In genomic region chr5:113472339-113472738, GRCm38 (mm10) we compare ENCODE assay signal across 29 mouse cellular contexts. TPM values are rescaled to one million over a fixed set of nuclear protein-coding genes. Genes with fewer than 3 reads are reported as not detected.
DNase-seq lines count a peak whose midpoint lies in the region; ATAC-seq and TF ChIP-seq lines count a peak whose summit lies in the region.
"Had no signal": no experiment of that assay in that cellular context is flagged by ENCODE, and none has a peak within 500 bp of the region (broad histone marks: within the 10 kb centered on the region; RNA-seq: fewer than 3 reads in every experiment).

No protein-coding gene starts in this region.

- TF ChIP-seq CTCF in CH12.LX (conservative IDR thresholded peaks at IDR 0.05 in 1 of 2, IDR thresholded peaks at IDR 0.05 in 1 of 2; ENCODE audit: low read depth in 2 of 2, low read length in 2 of 2) = peak in 1 of 2 experiments; percentile 48; a peak in 2 of 4 replicates

- H3K27me3 ChIP-seq in midbrain, embryonic 10.5 days (ENCODE audit: low read depth, poor library complexity, severe bottlenecking) = 0 out of 2 replicates have a peak, but pooled peaks cover 3% of the 10 kb centered on the region
- H3K27me3 ChIP-seq in midbrain, embryonic 14.5 days (ENCODE audit: control insufficient read depth, insufficient read depth, low read length) = no peaks in the 10 kb centered on the region
- H3K27me3 ChIP-seq in CH12.LX (replicated peaks) = peaks cover 78% of the 10 kb centered on the region
- H3K27me3 ChIP-seq in limb, embryonic 10.5 days (ENCODE audit: low read depth, poor library complexity, severe bottlenecking) = no peaks in the 10 kb centered on the region
- H3K27me3 ChIP-seq: forebrain, embryonic 15.5 days; hindbrain, embryonic 15.5 days; kidney, embryonic 15.5 days; liver, embryonic 15.5 days; lung, embryonic 15.5 days; stomach, embryonic 15.5 days had no signal

- dilution Hi-C loops in CH12.LX (cut with MboI; ENCODE audit: extremely low pct_ligation_motif_present, extremely low pct_unique_long_range_greater_than_20kb, low sequenced_read_pairs) = no loop called here

- peak; percentile 28 to 31 for DNase-seq in cerebellum, postnatal 36 days
- no peak for DNase-seq in midbrain, embryonic 10.5 days (ENCODE audit: low spot score)
- DNase-seq in midbrain, embryonic 14.5 days = no peak
- DNase-seq in CH12.LX (ENCODE audit: extremely low read depth) = peak; percentile 6
- no peak for DNase-seq in limb, embryonic 10.5 days (ENCODE audit: low spot score)
- no peak for DNase-seq in adrenal gland, postnatal 25 days
- no peak for DNase-seq in neural tube, embryonic 10.5 days (ENCODE audit: extremely low spot score, low spot score)
- DNase-seq: adrenal gland, adult 2 months; B cell, adult 2 months; cerebellum, adult 11-12 months; embryo, embryonic 11 days; heart, postnatal 14 days; kidney, adult 18-20 months; kidney, postnatal 25 days; layer of hippocampus, postnatal 36 days; thymus, adult 2 months had no signal

- TF ChIP-seq POLR2A in CH12.LX (IDR thresholded peaks at IDR 0.05; ENCODE audit: low read depth, low read length) = no peak

- no peak for ATAC-seq in cerebellum, adult (ENCODE audit: insufficient number of reproducible peaks, low FRiP score, low TSS enrichment)
- no peak for ATAC-seq in midbrain, embryonic 14.5 days (ENCODE audit: low FRiP score, low TSS enrichment)
- ATAC-seq: activated CD4-positive, CD25-positive, alpha-beta regulatory T cell, adult 4 months; forebrain, embryonic 15.5 days had no signal

- no peaks in the 10 kb centered on the region for H3K9me3 ChIP-seq in midbrain, embryonic 10.5 days (replicated peaks)
- H3K9me3 ChIP-seq in midbrain, embryonic 14.5 days (ENCODE audit: control insufficient read depth, low read length) = no peaks in the 10 kb centered on the region
- H3K9me3 ChIP-seq in CH12.LX (replicated peaks; ENCODE audit: low read length) = peaks cover 4% of the 10 kb centered on the region
- no peaks in the 10 kb centered on the region for H3K9me3 ChIP-seq in limb, embryonic 10.5 days (replicated peaks)
- H3K9me3 ChIP-seq: embryonic facial prominence, embryonic 12.5 days; forebrain, embryonic 15.5 days; hindbrain, embryonic 10.5 days; hindbrain, embryonic 15.5 days; kidney, embryonic 15.5 days; liver, embryonic 15.5 days; lung, embryonic 15.5 days; stomach, embryonic 15.5 days had no signal

- 0 out of 2 replicates have a peak overlapping the region, but pooled peaks have one; percentile 43 for H3K27ac ChIP-seq in midbrain, embryonic 10.5 days (replicated peaks)
- no peak overlapping the region for H3K27ac ChIP-seq in midbrain, embryonic 14.5 days (replicated peaks; ENCODE audit: low read depth, low read length)
- no peak overlapping the region for H3K27ac ChIP-seq in CH12.LX (ENCODE audit: insufficient read depth, low read depth)
- H3K27ac ChIP-seq in limb, embryonic 10.5 days = 0 out of 2 replicates have a peak overlapping the region, but pooled peaks have one; percentile 12
- H3K27ac ChIP-seq: embryonic facial prominence, embryonic 12.5 days; forebrain, embryonic 15.5 days; hindbrain, embryonic 15.5 days; kidney, embryonic 15.5 days; liver, embryonic 15.5 days; lung, embryonic 15.5 days; stomach, embryonic 15.5 days had no signal

- H3K36me3 ChIP-seq in midbrain, embryonic 10.5 days = no peaks in the 10 kb centered on the region
- no peaks in the 10 kb centered on the region for H3K36me3 ChIP-seq in midbrain, embryonic 14.5 days (ENCODE audit: control insufficient read depth, insufficient read depth, low read length)
- no peaks in the 10 kb centered on the region for H3K36me3 ChIP-seq in CH12.LX (replicated peaks in 1 of 2; ENCODE audit: control insufficient read depth in 1 of 2, insufficient read depth in 1 of 2, low read length in 1 of 2)
- no peaks in the 10 kb centered on the region for H3K36me3 ChIP-seq in limb, embryonic 10.5 days
- H3K36me3 ChIP-seq: embryonic facial prominence, embryonic 12.5 days; forebrain, embryonic 15.5 days; hindbrain, embryonic 10.5 days; hindbrain, embryonic 15.5 days; kidney, embryonic 15.5 days; liver, embryonic 15.5 days; lung, embryonic 15.5 days; stomach, embryonic 15.5 days had no signal

- no peak for TF ChIP-seq EP300 in CH12.LX (IDR thresholded peaks at IDR 0.05; ENCODE audit: low read length)

- H3K79me2 ChIP-seq in CH12.LX (replicated peaks; ENCODE audit: control insufficient read depth, extremely low read depth, insufficient read depth, poor library complexity, severe bottlenecking) = no peaks in the 10 kb centered on the region

- H3K4me3 ChIP-seq in midbrain, embryonic 10.5 days = no peak overlapping the region
- no peak overlapping the region for H3K4me3 ChIP-seq in midbrain, embryonic 14.5 days (replicated peaks; ENCODE audit: low read depth, low read length)
- no peak overlapping the region for H3K4me3 ChIP-seq in CH12.LX (replicated peaks in 1 of 3; ENCODE audit: low read depth in 2 of 3, low read length in 2 of 3, poor library complexity in 1 of 3)
- H3K4me3 ChIP-seq in limb, embryonic 10.5 days = no peak overlapping the region
- H3K4me3 ChIP-seq: embryonic facial prominence, embryonic 12.5 days; forebrain, embryonic 15.5 days; hindbrain, embryonic 10.5 days; hindbrain, embryonic 15.5 days; kidney, embryonic 15.5 days; liver, embryonic 15.5 days; lung, embryonic 15.5 days; myocyte; stomach, embryonic 15.5 days had no signal

- WGBS in midbrain, embryonic 10.5 days = 56% methylated on average over 7 of the region's 7 CpGs
- WGBS in midbrain, embryonic 14.5 days = 54% methylated on average over 7 of the region's 7 CpGs
- 67% methylated on average over 7 of the region's 7 CpGs for WGBS in limb, embryonic 10.5 days

- in situ Hi-C loops in CH12.LX (cut with MboI; ENCODE audit: low pct_ligation_motif_present, low pct_unique_long_range_greater_than_20kb, low sequenced_read_pairs) = loop anchor here (5.0 kb wide), 2 partner anchors 105 to 255 kb away; no protein-coding TSS in a partner anchor

- TF ChIP-seq RAD21 in CH12.LX (IDR thresholded peaks at IDR 0.05; ENCODE audit: low read depth, low read length) = peak; percentile 25

- H3K9ac ChIP-seq in midbrain, embryonic 14.5 days (replicated peaks; ENCODE audit: low read length) = no peak overlapping the region
- no peak overlapping the region for H3K9ac ChIP-seq in CH12.LX (ENCODE audit: insufficient read depth, low read depth)
- H3K9ac ChIP-seq: embryonic facial prominence, embryonic 12.5 days; forebrain, embryonic 15.5 days; hindbrain, embryonic 15.5 days; kidney, embryonic 15.5 days; liver, embryonic 15.5 days; lung, embryonic 15.5 days; stomach, embryonic 15.5 days had no signal

- no peak overlapping the region for H3K4me2 ChIP-seq in midbrain, embryonic 14.5 days (ENCODE audit: low read length)
- no peak overlapping the region for H3K4me2 ChIP-seq in CH12.LX (ENCODE audit: insufficient read depth, low read depth, poor library complexity, severe bottlenecking)
- H3K4me2 ChIP-seq: embryonic facial prominence, embryonic 12.5 days; forebrain, embryonic 15.5 days; hindbrain, embryonic 15.5 days; kidney, embryonic 15.5 days; liver, embryonic 15.5 days; lung, embryonic 15.5 days; midbrain, embryonic 11.5 days; stomach, embryonic 15.5 days had no signal

- peaks cover 55% of the 10 kb centered on the region for H3K4me1 ChIP-seq in midbrain, embryonic 10.5 days
- peaks cover 13% of the 10 kb centered on the region for H3K4me1 ChIP-seq in midbrain, embryonic 14.5 days (ENCODE audit: control insufficient read depth, insufficient read depth, low read length)
- no peaks in the 10 kb centered on the region for H3K4me1 ChIP-seq in CH12.LX (ENCODE audit: control insufficient read depth in 1 of 2, insufficient read depth in 2 of 2)
- peaks cover 31% of the 10 kb centered on the region for H3K4me1 ChIP-seq in limb, embryonic 10.5 days
- H3K4me1 ChIP-seq: liver, embryonic 15.5 days had no signal

TF ChIP-seq in CH12.LX, 34 proteins besides CTCF, POLR2A, EP300 and RAD21:
- TF ChIP-seq ZC3H11A (IDR thresholded peaks at IDR 0.05; ENCODE audit: low read depth, low read length) (no peak), SMC3 (IDR thresholded peaks at IDR 0.05; ENCODE audit: low read depth, low read length) (peak; percentile 54)

RNA-seq across cellular contexts. Expression of gene Wscd2, which starts 17.8 kb away (rescaled TPM):
- polyA plus RNA-seq in midbrain, embryonic 10.5 days (2016; fragmentation: Nextera tagmentation; extraction: Ambion mirVana) = 9.2 and 11.8 TPM in 2 replicates
- polyA plus RNA-seq in midbrain, embryonic 14.5 days (2014; fragmentation: Nextera tagmentation; extraction: Ambion mirVana) = 10.7 and 12.0 TPM in 2 replicates
- total RNA-seq in CH12.LX (2012; rRNA removed) (0.38 and 0.42 TPM in 2 replicates), CH12.LX (2014; rRNA removed) (0.38 and 0.39 TPM in 2 replicates)
- 0.48 and 0.51 TPM in 2 replicates for polyA plus RNA-seq in CH12.LX (2012; ENCODE audit: insufficient read length, low read depth)
- 1.5 and 2.0 TPM in 2 replicates for polyA plus RNA-seq in limb, embryonic 10.5 days (2016; fragmentation: Nextera tagmentation; extraction: Ambion mirVana)
- total RNA-seq in adrenal gland, postnatal 25 days (2021) = 3.4 and 5.8 TPM in 2 replicates
- total RNA-seq: megakaryocyte progenitor cell, adult 5-6 weeks had no signal
- polyA plus RNA-seq: myocyte had no signal

Comparison
In these comparisons a context has a peak if more than half of its experiments do, and no peak if none do; other contexts are left out.
1. H3K27ac ChIP-seq: peak in midbrain, embryonic 10.5 days (single experiment) and limb, embryonic 10.5 days (single experiment); none in midbrain, embryonic 14.5 days (single experiment) and CH12.LX (single experiment).
2. DNase-seq: peak in cerebellum, postnatal 36 days (2 of 2) and CH12.LX (single experiment); none in midbrain, embryonic 10.5 days (single experiment), midbrain, embryonic 14.5 days (single experiment), limb, embryonic 10.5 days (single experiment), adrenal gland, postnatal 25 days (single experiment) and neural tube, embryonic 10.5 days (single experiment).